8 mouse cellular contexts compared by ENCODE assay signal in the genomic region with DNA sequence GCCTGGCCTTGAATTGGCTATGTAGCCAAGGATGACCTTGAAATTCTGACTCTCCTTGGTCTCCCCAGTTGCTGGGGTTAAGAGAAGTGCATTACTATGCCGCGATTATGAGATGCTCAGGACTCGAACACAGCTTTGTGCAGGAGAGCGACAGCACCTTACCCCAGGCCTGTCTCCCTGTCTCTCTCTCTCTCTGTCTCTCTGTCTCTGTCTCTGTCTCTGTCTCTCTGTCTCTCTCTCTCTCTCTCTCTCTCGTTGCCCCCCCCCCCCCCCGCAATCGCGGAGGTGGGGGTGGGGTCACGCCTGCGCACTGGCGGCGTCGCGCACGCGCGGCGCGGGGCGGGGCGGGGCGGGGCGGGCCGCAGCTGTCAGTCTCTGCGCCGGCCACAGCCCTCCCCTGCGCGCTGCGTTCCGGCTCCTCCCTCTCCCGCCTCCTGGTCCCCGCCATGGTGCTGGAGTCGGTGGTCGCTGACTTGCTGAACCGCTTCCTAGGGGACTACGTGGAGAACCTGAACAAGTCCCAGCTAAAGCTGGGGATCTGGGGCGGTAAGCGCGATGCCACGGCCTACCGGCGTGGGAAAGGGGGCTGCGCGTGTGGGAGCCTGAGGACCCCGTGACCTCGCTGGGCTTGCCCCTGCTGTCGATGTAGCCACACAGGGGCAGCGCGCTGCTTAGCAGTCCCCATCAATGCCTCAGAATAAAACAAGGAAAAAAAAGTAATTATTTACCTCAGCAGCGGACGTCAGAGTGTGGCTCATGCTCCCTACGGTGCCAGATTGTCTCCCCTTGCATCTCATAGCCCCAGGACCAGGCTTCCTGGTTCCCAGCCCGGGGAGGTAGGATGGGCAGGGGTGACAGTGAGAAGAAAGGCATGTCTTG. TPM values are rescaled to one million over a fixed set of nuclear protein-coding genes. Genes with fewer than 3 reads are reported as not detected.
A peak's percentile ranks its signal among the peaks of the same experiment; 100 is the strongest.
DNase-seq lines count a peak whose midpoint lies in the region; ATAC-seq and TF ChIP-seq lines count a peak whose summit lies in the region.

Gene Vps13c (plus strand): TSS at position 416 of the 879 bp plus-strand sequence.

- intact Hi-C loops in heart, postnatal 14 days (cut with DNase I), result no loop called here

- peaks cover 6% of the 10 kb centered on the region for H3K4me1 ChIP-seq in forebrain, embryonic 14.5 days (ENCODE audit: control insufficient read depth, insufficient read depth, low read length)
- H3K4me1 ChIP-seq in lung, embryonic 14.5 days (ENCODE audit: insufficient read depth), result 0 out of 2 replicates have a peak, but pooled peaks cover 5% of the 10 kb centered on the region
- peaks cover 2% of the 10 kb centered on the region; the same call in 1 of the 2 replicates for H3K4me1 ChIP-seq in olfactory bulb, adult 2 months (ENCODE audit: control insufficient read depth, insufficient read depth, low read length)

- peak; percentile 37 for TF ChIP-seq CTCF in layer of hippocampus, adult 2 months (conservative IDR thresholded peaks at IDR 0.05)
- no peak for TF ChIP-seq CTCF in lung, embryonic 14.5 days (IDR thresholded peaks at IDR 0.05; ENCODE audit: low read depth)
- TF ChIP-seq CTCF in olfactory bulb, adult 2 months (IDR thresholded peaks at IDR 0.05; ENCODE audit: insufficient read depth, low read depth, low read length), result no peak

- TF ChIP-seq POLR2A in olfactory bulb, adult 2 months (IDR thresholded peaks at IDR 0.05; ENCODE audit: insufficient read depth, low read depth, low read length), result peak; percentile 72

- H3K9me3 ChIP-seq in forebrain, embryonic 14.5 days (replicated peaks; ENCODE audit: control insufficient read depth, low read length), result no peaks in the 10 kb centered on the region
- H3K9me3 ChIP-seq in lung, embryonic 14.5 days (ENCODE audit: low read depth, low read length), result no peaks in the 10 kb centered on the region

- under 1% methylated on average over 36 of the region's 53 CpGs for WGBS in forebrain, embryonic 14.5 days
- under 1% methylated on average over 51 of the region's 53 CpGs for WGBS in lung, embryonic 14.5 days
- under 1% methylated on average over 52 of the region's 53 CpGs for WGBS in olfactory bulb, adult 2 months

- no peaks in the 10 kb centered on the region for H3K36me3 ChIP-seq in forebrain, embryonic 14.5 days (ENCODE audit: control insufficient read depth, insufficient read depth, low read length)
- H3K36me3 ChIP-seq in lung, embryonic 14.5 days (ENCODE audit: insufficient read depth), result no peaks in the 10 kb centered on the region

- peak; percentile 72 for DNase-seq in ES-CJ7 (ENCODE audit: low read depth, low spot score)
- DNase-seq in forebrain, embryonic 14.5 days (ENCODE audit: low spot score), result peak; percentile 88
- peak; percentile 83 to 85 for DNase-seq in heart, postnatal 14 days
- DNase-seq in layer of hippocampus, adult 2 months (ENCODE audit: low spot score in 2 of 2), result peak; percentile 75 to 84
- peak; percentile 88 for DNase-seq in lung, embryonic 14.5 days
- DNase-seq in thymus, adult 18-20 months, result peak; percentile 72 to 80

- ATAC-seq in cerebellum, adult (ENCODE audit: insufficient number of reproducible peaks, low FRiP score, low TSS enrichment), result peak; percentile 95
- peak; percentile 99 for ATAC-seq in forebrain, embryonic 14.5 days
- peak; percentile 98 for ATAC-seq in lung, embryonic 14.5 days (ENCODE audit: insufficient read depth)

- peak within 1 kb of the TSS; percentile 68 for H3K4me3 ChIP-seq in forebrain, embryonic 14.5 days (ENCODE audit: low read depth, low read length)
- peak within 1 kb of the TSS; percentile 83 for H3K4me3 ChIP-seq in layer of hippocampus, adult 2 months
- H3K4me3 ChIP-seq in lung, embryonic 14.5 days (ENCODE audit: low read depth, low read length), result peak within 1 kb of the TSS; percentile 84
- H3K4me3 ChIP-seq in olfactory bulb, adult 2 months (ENCODE audit: insufficient read depth, low read depth, low read length), result peak within 1 kb of the TSS; percentile 70

- H3K27ac ChIP-seq in forebrain, embryonic 14.5 days (ENCODE audit: low read depth, low read length), result peak within 1 kb of the TSS; percentile 63
- peak within 1 kb of the TSS; percentile 94 for H3K27ac ChIP-seq in layer of hippocampus, adult 2 months
- peak within 1 kb of the TSS; percentile 42 for H3K27ac ChIP-seq in lung, embryonic 14.5 days (ENCODE audit: low read depth)
- peak within 1 kb of the TSS; percentile 86 for H3K27ac ChIP-seq in olfactory bulb, adult 2 months (ENCODE audit: insufficient read depth, low read depth, low read length)

- H3K4me2 ChIP-seq in forebrain, embryonic 14.5 days (ENCODE audit: low read length), result peak within 1 kb of the TSS; percentile 80
- H3K4me2 ChIP-seq in lung, embryonic 14.5 days, result peak within 1 kb of the TSS; percentile 71

- peak within 1 kb of the TSS; percentile 80 for H3K9ac ChIP-seq in forebrain, embryonic 14.5 days (ENCODE audit: low read length)
- H3K9ac ChIP-seq in lung, embryonic 14.5 days, result peak within 1 kb of the TSS; percentile 74

- H3K27me3 ChIP-seq in forebrain, embryonic 14.5 days (replicated peaks; ENCODE audit: control insufficient read depth, insufficient read depth, low read length), result no peaks in the 10 kb centered on the region
- H3K27me3 ChIP-seq in lung, embryonic 14.5 days (ENCODE audit: insufficient read depth, low read length), result no peaks in the 10 kb centered on the region

RNA-seq across cellular contexts. Expression of gene Vps13c, which starts in this region (rescaled TPM):
- polyA plus RNA-seq in forebrain, embryonic 14.5 days (2014; fragmentation: Nextera tagmentation; extraction: Ambion mirVana), result 8.3 and 10.5 TPM in 2 replicates
- 10 to 100 TPM; 37.8 to 38.0 TPM for total RNA-seq in heart, postnatal 14 days (2021)
- total RNA-seq in layer of hippocampus, adult 2 months (2021), result 100 to 1,000 TPM; 113 to 121 TPM
- 6.6 TPM in 2 replicates for polyA plus RNA-seq in lung, embryonic 14.5 days (2014; fragmentation: Nextera tagmentation; extraction: Ambion mirVana)
- polyA plus RNA-seq in olfactory bulb, adult 2 months (2012; ENCODE audit: insufficient read depth, insufficient read length, low replicate concordance, missing spikeins), result 52.0 and 64.3 TPM in 2 replicates

Comparison
In these comparisons a context has a peak if more than half of its experiments do, and no peak if none do; other contexts are left out.
1. Peak in every context shown above with its lines: DNase-seq, ATAC-seq, H3K4me3 ChIP-seq and H3K27ac ChIP-seq.
2. H3K27ac ChIP-seq: peak in every context shown above with its lines; median percentile 94 in layer of hippocampus, adult 2 months; 86 in olfactory bulb, adult 2 months; 63 in forebrain, embryonic 14.5 days; 42 in lung, embryonic 14.5 days.